Mouse (Mus musculus): ENCODE data around the gene H13. TPM values are rescaled to one million over a fixed set of nuclear protein-coding genes. Genes with fewer than 3 reads are reported as not detected.

The H13 gene
- polyA plus RNA-seq, 1 experiment from 2014 or later: 81.7 TPM

DNA sequence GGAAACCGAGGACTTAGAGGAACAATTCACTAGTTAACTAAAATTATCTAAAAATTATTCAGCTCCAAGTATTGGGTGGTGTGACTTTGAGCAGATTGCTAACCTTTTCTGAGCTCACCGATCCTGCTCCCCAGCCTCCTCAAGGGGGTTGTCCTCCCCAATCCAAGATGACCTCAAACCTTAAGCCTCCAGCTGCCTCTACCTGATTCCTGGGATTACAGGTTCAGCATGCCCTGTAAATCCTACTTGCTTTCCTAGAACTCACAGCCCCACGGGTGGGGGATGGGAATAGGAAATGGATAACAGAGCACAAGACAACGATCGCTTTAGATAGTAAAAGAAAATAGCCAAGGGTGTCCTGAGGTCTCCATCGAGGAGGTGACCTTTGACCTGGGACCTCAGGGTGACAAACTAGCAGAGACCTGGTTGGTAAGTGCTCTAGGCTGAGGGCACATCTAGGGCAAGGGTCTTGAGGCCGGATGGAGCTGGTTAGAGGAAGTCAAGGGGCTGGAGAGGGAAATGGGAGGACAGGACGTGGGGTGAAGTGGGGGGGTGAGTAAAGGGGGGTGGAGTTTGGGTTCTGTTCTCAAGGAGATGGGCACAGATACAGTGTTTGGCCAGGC is 59.9 kb downstream of the H13 start:
- Histone ChIP-seq H3K9me3 (replicated peaks; ENCODE audit: control insufficient read depth, low read length) (no peaks in the 10 kb centered on the region), H3K27ac (ENCODE audit: low read length) (peak overlapping the region; percentile 85), H3K27me3 (ENCODE audit: control insufficient read depth, insufficient read depth, low read length) (no peaks in the 10 kb centered on the region), H3K9ac (ENCODE audit: low read length) (peak overlapping the region; percentile 49; the same call in 1 of the 2 replicates), H3K36me3 (ENCODE audit: control insufficient read depth, insufficient read depth) (no peaks in the 10 kb centered on the region), H3K4me3 (ENCODE audit: low read length) (no peak overlapping the region), H3K4me1 (ENCODE audit: control insufficient read depth, insufficient read depth, low read length) (peaks cover 30% of the 10 kb centered on the region), H3K4me2 (ENCODE audit: low read depth, low read length) (peak overlapping the region; percentile 17)
- ATAC-seq (replicated peaks; ENCODE audit: extremely low read depth, insufficient read depth, low FRiP score): no peak; the same call in 1 of the 2 replicates
- WGBS: 42% methylated on average over 8 of the region's 8 CpGs

DNA sequence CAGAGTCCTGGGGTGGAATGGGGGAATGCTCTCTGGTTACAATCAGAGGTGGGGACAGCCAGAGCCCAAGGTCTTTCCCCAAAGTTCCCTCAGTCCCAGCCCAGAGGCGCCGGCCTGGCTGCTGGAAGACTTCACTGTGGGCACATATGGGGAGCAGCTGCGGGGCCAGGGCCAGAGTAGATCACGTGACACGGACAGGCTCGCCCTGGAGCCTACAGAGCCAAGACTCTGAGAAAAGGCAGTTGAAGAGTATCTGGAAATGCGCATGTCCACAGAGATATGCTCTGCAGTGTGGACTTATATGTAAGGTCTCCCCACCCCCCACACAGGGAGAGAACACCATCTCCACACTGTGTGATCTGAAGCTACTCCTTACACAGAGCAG is 60.4 kb downstream of the H13 start:
- ATAC-seq (replicated peaks; ENCODE audit: extremely low read depth, insufficient read depth, low FRiP score): peak; percentile 87
- Histone ChIP-seq H3K36me3 (ENCODE audit: control insufficient read depth, insufficient read depth) (no peaks in the 10 kb centered on the region), H3K4me2 (ENCODE audit: low read depth, low read length) (peak overlapping the region; percentile 17), H3K27me3 (ENCODE audit: control insufficient read depth, insufficient read depth, low read length) (no peaks in the 10 kb centered on the region), H3K27ac (ENCODE audit: low read length) (peak overlapping the region; percentile 85), H3K4me1 (ENCODE audit: control insufficient read depth, insufficient read depth, low read length) (peaks cover 30% of the 10 kb centered on the region), H3K9ac (ENCODE audit: low read length) (peak overlapping the region; percentile 49; the same call in 1 of the 2 replicates), H3K9me3 (replicated peaks; ENCODE audit: control insufficient read depth, low read length) (no peaks in the 10 kb centered on the region), H3K4me3 (ENCODE audit: low read length) (no peak overlapping the region)
- WGBS: 13% methylated on average over 7 of the region's 7 CpGs

DNA sequence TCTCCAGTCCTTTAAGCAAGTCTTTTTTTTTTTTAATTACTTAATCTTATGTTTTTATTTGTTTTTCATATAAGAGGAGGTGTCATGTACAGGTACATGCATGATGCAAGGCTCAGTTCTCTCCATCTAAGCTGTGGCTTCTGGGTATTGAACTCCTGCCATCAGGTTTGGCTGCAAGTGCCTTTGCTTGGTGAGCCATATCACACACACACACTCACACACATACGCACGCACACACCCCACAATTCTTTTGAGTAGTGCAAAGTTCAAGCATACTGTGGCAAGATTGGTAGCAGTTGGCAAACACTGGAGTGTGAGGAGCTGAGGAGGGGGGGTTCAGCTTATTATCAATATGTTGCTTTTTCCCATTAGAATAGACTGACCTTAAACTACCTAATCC is 63.9 kb downstream of the H13 start:
- Histone ChIP-seq H3K36me3 (ENCODE audit: control insufficient read depth, insufficient read depth) (no peaks in the 10 kb centered on the region), H3K9ac (ENCODE audit: low read length) (no peak overlapping the region), H3K27ac (ENCODE audit: low read length) (no peak overlapping the region), H3K4me3 (ENCODE audit: low read length) (no peak overlapping the region), H3K27me3 (ENCODE audit: control insufficient read depth, insufficient read depth, low read length) (no peaks in the 10 kb centered on the region), H3K9me3 (replicated peaks; ENCODE audit: control insufficient read depth, low read length) (no peaks in the 10 kb centered on the region), H3K4me2 (ENCODE audit: low read depth, low read length) (no peak overlapping the region), H3K4me1 (ENCODE audit: control insufficient read depth, insufficient read depth, low read length) (peaks cover 31% of the 10 kb centered on the region)
- ATAC-seq (replicated peaks; ENCODE audit: extremely low read depth, insufficient read depth, low FRiP score): no peak
- WGBS: 88% methylated on average over 2 of the region's 2 CpGs

DNA sequence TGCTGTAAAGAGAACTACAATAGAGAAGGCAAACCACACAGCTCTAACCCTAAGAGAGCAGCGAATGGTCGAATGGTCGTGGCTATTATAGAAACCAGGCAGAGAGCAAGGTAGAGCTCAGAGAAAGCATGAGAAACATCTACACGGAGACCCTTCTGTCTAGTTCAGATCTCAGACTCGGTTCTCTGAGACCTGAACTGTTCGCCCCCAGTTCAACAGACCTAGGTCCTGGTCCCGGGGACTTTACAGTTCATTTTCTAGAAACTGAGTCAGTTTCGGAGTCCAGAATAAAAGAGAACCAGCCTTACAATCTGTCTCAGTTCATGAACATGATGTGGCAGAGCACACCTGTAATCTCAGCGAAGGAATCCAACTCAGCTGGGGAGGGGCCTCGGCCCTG is 65.2 kb downstream of the H13 start:
- Histone ChIP-seq H3K4me2 (ENCODE audit: low read depth, low read length) (peak overlapping the region; percentile 83), H3K9ac (ENCODE audit: low read length) (peak overlapping the region; percentile 61), H3K4me3 (ENCODE audit: low read length) (peak overlapping the region; percentile 70), H3K27ac (ENCODE audit: low read length) (peak overlapping the region; percentile 80), H3K27me3 (ENCODE audit: control insufficient read depth, insufficient read depth, low read length) (no peaks in the 10 kb centered on the region), H3K4me1 (ENCODE audit: control insufficient read depth, insufficient read depth, low read length) (peaks cover 30% of the 10 kb centered on the region), H3K9me3 (replicated peaks; ENCODE audit: control insufficient read depth, low read length) (no peaks in the 10 kb centered on the region), H3K36me3 (ENCODE audit: control insufficient read depth, insufficient read depth) (no peaks in the 10 kb centered on the region)
- WGBS: 20% methylated on average over 10 of the region's 10 CpGs
- ATAC-seq (replicated peaks; ENCODE audit: extremely low read depth, insufficient read depth, low FRiP score): no peak

DNA sequence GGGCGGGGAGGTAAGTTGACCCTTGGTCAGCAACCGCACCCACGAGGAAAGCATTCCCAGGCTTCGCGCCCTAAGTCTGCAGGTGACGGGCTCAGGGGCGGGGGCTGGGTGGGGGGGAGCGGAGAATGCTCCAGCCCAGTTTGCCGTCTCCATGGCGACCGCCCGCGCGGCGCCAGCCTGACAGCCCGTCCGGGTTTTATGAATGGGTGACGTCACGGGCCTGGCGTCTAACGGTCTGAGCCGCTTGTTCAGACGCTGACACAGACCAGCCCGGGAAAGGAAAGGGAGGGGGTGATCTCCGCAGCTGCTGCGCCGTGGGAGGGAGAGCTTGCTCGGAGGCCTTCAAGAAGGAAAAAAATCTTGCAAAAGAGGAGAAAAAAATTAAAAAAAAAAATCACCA is 65.7 kb downstream of the H13 start:
- H3K36me3 ChIP-seq (ENCODE audit: control insufficient read depth, insufficient read depth): no peaks in the 10 kb centered on the region
- peak overlapping the region; percentile 90 for H3K27ac ChIP-seq (ENCODE audit: low read length)
- H3K4me2 ChIP-seq (ENCODE audit: low read depth, low read length): peak overlapping the region; percentile 83
- peaks cover 30% of the 10 kb centered on the region for H3K4me1 ChIP-seq (ENCODE audit: control insufficient read depth, insufficient read depth, low read length)
- peak; percentile 83 for ATAC-seq (replicated peaks; ENCODE audit: extremely low read depth, insufficient read depth, low FRiP score)
- no peaks in the 10 kb centered on the region for H3K9me3 ChIP-seq (replicated peaks; ENCODE audit: control insufficient read depth, low read length)
- 1% methylated on average over 28 of the region's 28 CpGs for WGBS
- H3K9ac ChIP-seq (ENCODE audit: low read length): peak overlapping the region; percentile 61
- peak overlapping the region; percentile 70 for H3K4me3 ChIP-seq (ENCODE audit: low read length)
- no peaks in the 10 kb centered on the region for H3K27me3 ChIP-seq (ENCODE audit: control insufficient read depth, insufficient read depth, low read length)

DNA sequence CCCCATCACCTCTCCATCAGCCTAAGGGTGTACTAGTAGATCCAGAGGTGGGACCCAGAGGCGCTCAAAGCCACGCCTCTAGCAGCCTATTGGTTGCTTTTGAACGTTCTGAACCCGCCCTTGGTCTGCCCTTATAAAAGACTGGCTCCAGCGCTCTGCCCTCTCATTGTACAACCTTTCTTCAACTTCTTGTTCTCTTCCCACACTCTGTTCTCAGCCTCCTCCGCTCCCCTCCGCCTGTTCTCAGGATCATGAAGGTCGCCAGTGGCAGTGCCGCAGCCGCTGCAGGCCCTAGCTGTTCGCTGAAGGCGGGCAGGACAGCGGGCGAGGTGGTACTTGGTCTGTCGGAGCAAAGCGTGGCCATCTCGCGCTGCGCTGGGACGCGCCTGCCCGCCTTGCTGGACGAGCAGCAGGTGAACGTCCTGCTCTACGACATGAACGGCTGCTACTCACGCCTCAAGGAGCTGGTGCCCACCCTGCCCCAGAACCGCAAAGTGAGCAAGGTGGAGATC is 66.9 kb downstream of the H13 start, which contains the start of gene Id1:
Gene Id1, plus strand, starts transcription at position 162 of the 512 bp plus-strand sequence.
- peak within 1 kb of the TSS; percentile 70 for H3K4me3 ChIP-seq (ENCODE audit: low read length)
- peak within 1 kb of the TSS; percentile 90 for H3K27ac ChIP-seq (ENCODE audit: low read length)
- H3K9me3 ChIP-seq (replicated peaks; ENCODE audit: control insufficient read depth, low read length): no peaks in the 10 kb centered on the region
- peak within 1 kb of the TSS; percentile 83 for H3K4me2 ChIP-seq (ENCODE audit: low read depth, low read length)
- WGBS: under 1% methylated on average over 28 of the region's 28 CpGs
- peak; percentile 77 for ATAC-seq (replicated peaks; ENCODE audit: extremely low read depth, insufficient read depth, low FRiP score)
- no peaks in the 10 kb centered on the region for H3K27me3 ChIP-seq (ENCODE audit: control insufficient read depth, insufficient read depth, low read length)
- H3K4me1 ChIP-seq (ENCODE audit: control insufficient read depth, insufficient read depth, low read length): peaks cover 25% of the 10 kb centered on the region
- H3K9ac ChIP-seq (ENCODE audit: low read length): peak within 1 kb of the TSS; percentile 86
- no peaks in the 10 kb centered on the region for H3K36me3 ChIP-seq (ENCODE audit: control insufficient read depth, insufficient read depth)

DNA sequence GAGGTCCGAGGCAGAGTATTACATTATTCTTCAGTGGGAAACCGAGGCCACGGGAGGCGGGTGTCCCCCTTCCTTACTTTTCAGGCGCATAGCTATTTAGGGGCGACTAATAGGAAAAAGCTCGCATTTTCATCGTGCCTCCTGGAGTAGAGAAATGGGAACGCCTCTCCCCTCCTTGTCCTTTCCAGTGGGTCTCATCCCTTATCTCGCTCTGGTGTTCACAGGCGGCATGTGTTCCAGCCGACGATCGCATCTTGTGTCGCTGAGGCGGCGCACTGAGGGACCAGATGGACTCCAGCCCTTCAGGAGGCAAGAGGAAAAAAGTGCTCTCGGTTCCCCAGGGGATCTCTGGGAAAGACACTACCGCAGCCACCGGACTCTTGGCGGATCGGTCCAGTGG is 67.5 kb downstream of the H13 start:
- Histone ChIP-seq H3K27me3 (ENCODE audit: control insufficient read depth, insufficient read depth, low read length) (no peaks in the 10 kb centered on the region), H3K4me3 (ENCODE audit: low read length) (peak overlapping the region; percentile 70), H3K9ac (ENCODE audit: low read length) (peak overlapping the region; percentile 86), H3K27ac (ENCODE audit: low read length) (peak overlapping the region; percentile 86), H3K4me1 (ENCODE audit: control insufficient read depth, insufficient read depth, low read length) (peaks cover 31% of the 10 kb centered on the region), H3K9me3 (replicated peaks; ENCODE audit: control insufficient read depth, low read length) (no peaks in the 10 kb centered on the region), H3K36me3 (ENCODE audit: control insufficient read depth, insufficient read depth) (no peaks in the 10 kb centered on the region), H3K4me2 (ENCODE audit: low read depth, low read length) (peak overlapping the region; percentile 83)
- ATAC-seq (replicated peaks; ENCODE audit: extremely low read depth, insufficient read depth, low FRiP score): no peak
- under 1% methylated on average over 22 of the region's 22 CpGs for WGBS

DNA sequence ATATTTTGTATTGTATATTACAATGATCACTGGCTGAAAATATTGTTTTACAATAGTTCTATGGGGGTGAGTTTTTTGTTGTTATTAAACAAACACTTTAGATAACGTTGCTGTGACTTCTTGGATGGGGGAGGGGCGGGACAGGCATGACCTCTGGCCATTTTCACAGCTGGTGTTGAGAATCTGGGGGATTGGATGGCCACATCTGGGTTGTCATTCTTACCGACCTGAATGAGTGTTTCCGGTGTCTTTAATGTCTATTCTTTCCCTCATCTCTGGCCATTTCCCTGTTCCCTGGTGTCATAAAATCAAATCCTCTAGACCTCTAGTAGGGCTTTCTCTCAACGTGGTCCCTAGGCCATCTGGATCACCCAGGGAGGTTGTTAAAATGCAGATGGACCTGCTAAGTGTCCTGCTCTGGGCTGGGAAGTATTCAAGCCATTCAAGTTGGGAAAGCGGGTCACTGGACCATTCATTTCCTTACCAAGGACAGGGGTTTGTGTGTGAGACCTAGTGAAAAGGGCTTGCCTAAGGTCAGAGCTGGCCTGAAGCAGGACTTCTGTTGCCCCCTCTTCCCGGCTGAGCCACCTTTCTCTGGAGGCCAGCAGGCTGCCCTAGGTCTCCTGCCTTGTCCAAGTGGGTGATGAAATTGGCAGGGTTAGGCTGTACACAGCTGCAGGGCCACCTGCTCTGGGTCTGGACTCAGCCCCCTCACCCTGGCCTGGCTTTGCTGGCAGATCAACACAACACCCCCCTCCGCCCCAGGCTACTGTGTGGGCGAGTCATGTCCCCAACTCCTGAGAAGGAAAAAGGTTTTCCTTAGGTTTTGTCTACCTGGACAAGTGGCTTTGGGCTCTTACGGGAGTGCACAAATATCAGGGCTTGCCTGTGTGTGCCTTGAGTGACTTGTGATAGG is 68.3 kb downstream of the H13 start:
- Histone ChIP-seq H3K36me3 (ENCODE audit: control insufficient read depth, insufficient read depth) (no peaks in the 10 kb centered on the region), H3K4me2 (ENCODE audit: low read depth, low read length) (peak overlapping the region; percentile 83), H3K27me3 (ENCODE audit: control insufficient read depth, insufficient read depth, low read length) (no peaks in the 10 kb centered on the region), H3K27ac (ENCODE audit: low read length) (peak overlapping the region; percentile 86), H3K9ac (ENCODE audit: low read length) (peak overlapping the region; percentile 86), H3K9me3 (replicated peaks; ENCODE audit: control insufficient read depth, low read length) (no peaks in the 10 kb centered on the region), H3K4me1 (ENCODE audit: control insufficient read depth, insufficient read depth, low read length) (peaks cover 38% of the 10 kb centered on the region), H3K4me3 (ENCODE audit: low read length) (peak overlapping the region; percentile 70)
- 26% methylated on average over 10 of the region's 10 CpGs for WGBS
- ATAC-seq (replicated peaks; ENCODE audit: extremely low read depth, insufficient read depth, low FRiP score): no peak

DNA sequence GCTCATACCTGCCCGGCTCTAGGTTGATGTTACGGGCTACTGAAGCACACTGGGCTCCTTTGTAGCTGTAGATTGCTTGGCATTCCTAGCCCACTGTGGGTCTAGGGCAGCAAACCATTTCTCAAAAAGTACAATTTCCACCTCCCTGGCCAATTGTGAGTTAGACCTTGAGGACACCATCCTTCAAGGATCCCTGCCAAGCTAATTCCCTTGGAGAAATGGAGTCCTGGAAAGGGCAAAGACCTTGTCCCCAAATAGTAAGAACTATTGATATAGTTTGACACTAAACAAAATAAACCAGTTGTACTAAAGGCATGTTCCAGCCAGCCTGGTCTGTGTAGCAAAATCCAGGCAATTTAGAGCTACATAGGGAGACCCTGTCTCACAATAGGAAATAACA is 69.1 kb downstream of the H13 start:
- no peak for ATAC-seq (replicated peaks; ENCODE audit: extremely low read depth, insufficient read depth, low FRiP score)
- Histone ChIP-seq H3K9ac (ENCODE audit: low read length) (peak overlapping the region; percentile 86), H3K4me1 (ENCODE audit: control insufficient read depth, insufficient read depth, low read length) (peaks cover 38% of the 10 kb centered on the region), H3K27me3 (ENCODE audit: control insufficient read depth, insufficient read depth, low read length) (no peaks in the 10 kb centered on the region), H3K9me3 (replicated peaks; ENCODE audit: control insufficient read depth, low read length) (no peaks in the 10 kb centered on the region), H3K27ac (ENCODE audit: low read length) (peak overlapping the region; percentile 86), H3K4me2 (ENCODE audit: low read depth, low read length) (peak overlapping the region; percentile 83), H3K4me3 (ENCODE audit: low read length) (peak overlapping the region; percentile 70), H3K36me3 (ENCODE audit: control insufficient read depth, insufficient read depth) (no peaks in the 10 kb centered on the region)
- WGBS: 51% methylated on average over 2 of the region's 2 CpGs
